Mouse (Mus musculus) heart, embryonic 15.5 days (tissue): ENCODE measurements around the gene Msx2. TPM values are rescaled to one million over a fixed set of nuclear protein-coding genes. Genes with fewer than 3 reads are reported as not detected.

Source experiments
- ATAC-seq: fragments of 200-750 bp; cut with Nextera tagmentation; replicated peaks from 2 replicates; pipeline ENCODE4 v1.8.0; 2017; ENCODE audit warnings: low read depth, moderate TSS enrichment; ENCODE audit not compliant: insufficient number of reproducible peaks, insufficient read depth, low FRiP score
- H3K27ac ChIP-seq: fragments of 300-500 bp; sonication (generic); 2 replicates; pipeline ENCODE4 v1.5.1; 2015; ENCODE audit warnings: mild to moderate bottlenecking, inconsistent platforms
- H3K27me3 ChIP-seq: fragments of 300-500 bp; sonication (generic); 2 replicates; pipeline ENCODE4 v1.6.1; 2015; ENCODE audit warnings: inconsistent platforms
- H3K36me3 ChIP-seq: fragments of 300-500 bp; sonication (generic); 2 replicates; pipeline ENCODE4 v1.6.1; 2015; ENCODE audit warnings: mild to moderate bottlenecking, inconsistent platforms
- H3K4me1 ChIP-seq: fragments of 300-500 bp; sonication (generic); replicated peaks from 2 replicates; pipeline ENCODE4 v1.6.1; 2015; ENCODE audit warnings: inconsistent platforms
- H3K4me2 ChIP-seq: fragments of 300-500 bp; sonication (generic); 2 replicates; pipeline ENCODE4 v1.6.1; 2015; ENCODE audit warnings: inconsistent platforms, mild to moderate bottlenecking, moderate library complexity
- H3K4me3 ChIP-seq: fragments of 300-500 bp; sonication (generic); 2 replicates; pipeline ENCODE4 v1.5.1; 2015; ENCODE audit warnings: mild to moderate bottlenecking, inconsistent platforms
- H3K9ac ChIP-seq: fragments of 300-500 bp; sonication (generic); 2 replicates; pipeline ENCODE4 v1.6.1; 2015; ENCODE audit warnings: mild to moderate bottlenecking, inconsistent platforms
- H3K9me3 ChIP-seq: fragments of 300-500 bp; sonication (generic); replicated peaks from 2 replicates; pipeline ENCODE4 v1.6.1; 2016; ENCODE audit warnings: inconsistent platforms
- WGBS: fragments of 180-500 bp; shearing (Covaris S2); methylation state at CpG from one replicate; pipeline ENCODE4 v1.1.7; 2015; ENCODE audit warnings: mixed read lengths; 5-methylcytosine and 5-hydroxymethylcytosine counted together
- polyA plus RNA-seq: library from polyadenylated mRNA; unstranded; fragments of >200 nt; fragmentation: Nextera tagmentation; extraction: Ambion mirVana; gene quantifications from 2 replicates; pipeline ENCODE4 v1.2.1, GENCODE M21; 2015

The Msx2 gene
- polyA plus RNA-seq: 2.4 TPM in 2 replicates

DNA sequence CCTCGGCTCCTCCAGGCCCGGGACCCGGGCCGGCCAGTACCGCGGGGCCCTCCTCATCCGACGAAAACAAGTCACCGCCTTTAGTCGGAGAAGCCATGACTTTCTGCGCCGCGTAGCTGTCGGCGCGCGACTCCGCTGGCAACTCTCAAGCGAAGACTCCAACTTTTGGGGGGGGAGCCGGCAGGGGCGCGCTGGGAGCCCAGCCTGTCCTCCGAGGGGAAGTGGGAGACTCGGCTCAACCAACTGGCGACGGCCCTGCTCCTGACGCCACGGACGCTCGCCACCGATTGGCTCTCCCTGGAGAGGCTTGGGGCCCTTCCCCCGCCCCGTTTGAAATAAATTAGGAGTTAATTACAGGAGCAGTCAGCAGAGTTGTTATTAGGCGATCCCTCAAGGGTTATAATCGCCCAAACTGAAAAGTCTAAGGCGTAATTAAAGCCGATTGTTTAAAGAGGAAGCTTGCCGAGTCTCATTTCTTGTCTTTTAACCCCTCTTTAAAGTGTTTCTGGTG lies at the start of gene Msx2:
Gene Msx2 (minus strand): TSS at position 461 of the 511 bp plus-strand sequence.
- under 1% methylated on average over 38 of the region's 38 CpGs for WGBS
- Histone ChIP-seq H3K27ac (peak within 1 kb of the TSS; percentile 51), H3K9me3 (no peaks in the 10 kb centered on the region), H3K9ac (peak within 1 kb of the TSS; percentile 55), H3K4me2 (peak within 1 kb of the TSS; percentile 87), H3K4me3 (peak within 1 kb of the TSS; percentile 59), H3K4me1 (peaks cover 23% of the 10 kb centered on the region), H3K27me3 (peaks cover 90% of the 10 kb centered on the region), H3K36me3 (no peaks in the 10 kb centered on the region)
- ATAC-seq: peak; percentile 89

DNA sequence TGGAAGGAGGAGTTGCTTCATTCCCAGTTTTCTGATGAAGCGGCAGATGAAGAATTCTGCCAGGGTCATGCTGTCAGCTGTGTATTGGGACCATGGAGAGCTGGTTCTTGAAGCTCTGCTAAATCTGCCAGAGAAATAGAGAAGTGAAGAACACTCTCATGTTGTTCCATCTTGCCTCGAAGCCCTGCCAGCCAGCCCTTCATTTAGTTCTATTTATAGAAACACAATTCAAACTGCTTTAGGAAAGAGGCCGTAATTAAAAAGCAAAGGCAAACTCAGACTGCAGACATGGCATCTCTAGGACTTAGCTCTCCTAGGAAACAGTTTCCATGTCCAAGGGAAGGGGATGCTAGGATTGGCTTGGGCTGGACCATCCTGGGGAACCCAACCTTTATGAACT lies 48.6 kb upstream of the Msx2 start:
- Histone ChIP-seq H3K9me3 (peaks cover under 1% of the 10 kb centered on the region; the same call in 1 of the 2 replicates), H3K27ac (no peak overlapping the region), H3K9ac (no peak overlapping the region), H3K4me3 (no peak overlapping the region), H3K27me3 (no peaks in the 10 kb centered on the region), H3K4me1 (peaks cover 11% of the 10 kb centered on the region), H3K36me3 (no peaks in the 10 kb centered on the region), H3K4me2 (no peak overlapping the region)
- no peak for ATAC-seq
- 44% methylated on average over 3 of the region's 3 CpGs for WGBS

DNA sequence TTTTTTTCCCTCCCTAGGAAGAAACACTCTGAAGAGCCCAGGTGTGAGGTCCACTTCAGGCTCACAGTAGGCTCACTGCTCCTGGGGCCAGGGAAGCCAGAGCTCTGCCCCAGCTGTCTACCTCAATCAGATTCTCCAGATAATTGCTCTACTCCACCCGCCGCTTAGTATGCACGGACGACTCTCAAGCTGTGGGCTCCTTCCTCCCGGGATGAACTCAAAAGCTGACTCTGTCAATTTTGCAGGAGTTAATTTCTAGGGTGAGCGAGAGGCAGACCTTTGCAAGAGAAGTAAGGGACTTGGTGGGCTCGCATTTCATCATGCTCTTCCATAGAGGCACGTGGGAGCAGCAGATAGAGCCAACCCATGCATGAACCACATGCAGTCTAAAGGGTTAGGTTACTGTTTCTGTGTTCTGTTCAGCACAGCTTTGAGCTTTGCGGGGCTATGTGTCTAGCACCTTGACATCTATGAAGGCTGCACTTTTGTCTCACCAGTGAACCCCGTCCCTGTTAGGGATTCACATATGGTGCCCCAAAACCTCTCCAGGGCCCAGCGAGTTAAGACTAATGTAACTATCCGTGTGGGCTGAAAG lies 47.6 kb upstream of the Msx2 start:
- 70% methylated on average over 12 of the region's 12 CpGs for WGBS
- no peak overlapping the region for H3K9ac ChIP-seq
- H3K27ac ChIP-seq: no peak overlapping the region
- H3K4me2 ChIP-seq: no peak overlapping the region
- H3K36me3 ChIP-seq: no peaks in the 10 kb centered on the region
- no peak for ATAC-seq
- no peaks in the 10 kb centered on the region for H3K27me3 ChIP-seq
- H3K9me3 ChIP-seq: peaks cover 7% of the 10 kb centered on the region
- H3K4me1 ChIP-seq: peaks cover 11% of the 10 kb centered on the region
- no peak overlapping the region for H3K4me3 ChIP-seq

DNA sequence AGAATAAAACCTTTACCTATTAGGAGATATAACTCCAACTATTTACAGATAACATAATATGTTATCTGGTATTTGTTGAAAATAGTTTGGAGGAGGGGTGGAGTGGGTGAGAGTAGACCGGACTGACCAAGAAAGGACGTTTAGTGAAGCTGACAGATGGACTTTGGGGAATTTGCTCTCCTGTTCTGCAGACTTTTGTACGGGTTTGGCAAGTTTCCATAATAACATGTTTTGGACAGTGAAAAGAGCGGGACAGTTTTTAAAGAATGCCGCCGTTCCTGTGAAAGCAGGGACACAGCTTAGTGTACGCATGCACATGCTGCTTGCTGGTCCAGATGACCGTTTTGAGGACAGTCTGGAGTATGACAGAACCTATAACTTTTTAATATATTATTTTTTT lies 46.9 kb upstream of the Msx2 start:
- Histone ChIP-seq H3K36me3 (no peaks in the 10 kb centered on the region), H3K4me3 (no peak overlapping the region), H3K4me2 (no peak overlapping the region), H3K27me3 (no peaks in the 10 kb centered on the region), H3K27ac (no peak overlapping the region), H3K4me1 (peaks cover 11% of the 10 kb centered on the region), H3K9ac (no peak overlapping the region), H3K9me3 (peaks cover 7% of the 10 kb centered on the region)
- 60% methylated on average over 8 of the region's 8 CpGs for WGBS
- no peak for ATAC-seq

DNA sequence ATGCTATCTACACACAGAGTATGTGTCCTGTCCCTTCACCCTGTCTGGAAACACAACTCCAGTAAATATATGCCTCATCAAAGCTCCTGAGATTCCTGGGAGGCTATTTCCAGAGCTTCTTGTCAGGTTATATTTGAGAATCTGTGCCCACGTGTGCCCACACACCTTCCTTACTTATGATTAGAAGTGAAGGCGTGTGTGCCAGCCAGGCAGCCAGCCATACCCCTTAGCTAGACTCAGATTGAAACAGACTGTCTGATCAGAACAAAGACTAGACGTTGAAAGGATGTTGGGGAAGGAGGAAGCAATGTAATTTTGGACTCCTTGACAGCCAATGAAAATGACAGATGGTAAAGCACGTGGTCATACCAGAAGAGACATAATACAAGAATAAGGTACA lies 45.4 kb upstream of the Msx2 start:
- Histone ChIP-seq H3K36me3 (no peaks in the 10 kb centered on the region), H3K4me3 (no peak overlapping the region), H3K27me3 (no peaks in the 10 kb centered on the region), H3K4me2 (no peak overlapping the region), H3K27ac (no peak overlapping the region), H3K4me1 (peaks cover 9% of the 10 kb centered on the region), H3K9me3 (peaks cover 7% of the 10 kb centered on the region), H3K9ac (no peak overlapping the region)
- WGBS: 62% methylated on average over 4 of the region's 4 CpGs
- ATAC-seq: no peak

DNA sequence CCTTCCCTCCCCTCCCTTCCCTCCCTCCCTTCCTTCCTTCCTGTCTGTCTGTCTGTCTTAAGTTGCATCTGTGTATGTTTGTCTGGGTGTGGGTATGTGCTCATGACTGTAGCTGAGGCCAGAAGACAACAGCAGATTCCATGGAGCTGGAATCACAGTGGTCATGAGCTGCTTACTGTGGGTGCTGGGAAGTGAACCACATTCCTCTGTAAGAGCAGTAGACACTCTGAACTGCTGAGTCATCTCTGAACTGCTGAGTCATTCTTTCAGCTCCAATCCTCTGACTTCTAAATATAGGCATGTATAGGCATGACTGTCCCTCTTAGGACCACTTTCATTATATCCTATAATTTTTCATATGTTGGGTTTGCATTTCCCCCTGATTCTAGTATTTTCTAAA lies 41.7 kb upstream of the Msx2 start:
- Histone ChIP-seq H3K27me3 (no peaks in the 10 kb centered on the region), H3K4me3 (no peak overlapping the region), H3K4me2 (no peak overlapping the region), H3K9me3 (peaks cover 7% of the 10 kb centered on the region), H3K4me1 (no peaks in the 10 kb centered on the region), H3K9ac (no peak overlapping the region), H3K27ac (no peak overlapping the region), H3K36me3 (no peaks in the 10 kb centered on the region)
- no peak for ATAC-seq

DNA sequence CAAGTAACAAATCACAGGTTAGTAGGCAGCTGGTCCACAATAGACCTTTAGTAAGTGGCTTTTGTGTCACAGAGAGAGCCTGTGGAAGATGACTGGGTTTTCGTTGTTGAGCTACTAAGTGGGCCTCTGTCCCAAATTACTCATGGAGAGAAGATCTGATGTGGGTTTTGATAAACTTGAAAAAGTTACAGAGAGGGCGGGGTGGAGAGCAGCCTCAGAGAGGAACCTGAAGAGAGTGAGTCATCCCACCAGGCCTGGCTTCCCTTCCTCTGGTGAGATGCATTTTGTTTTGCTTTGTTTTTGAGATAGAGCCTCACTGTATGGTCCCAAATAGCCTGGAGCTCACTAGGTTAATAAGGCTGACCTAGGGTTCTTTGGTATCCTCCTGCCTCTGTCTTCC lies 38.5 kb upstream of the Msx2 start:
- Histone ChIP-seq H3K27ac (no peak overlapping the region), H3K9me3 (peaks cover 5% of the 10 kb centered on the region), H3K4me2 (no peak overlapping the region), H3K9ac (no peak overlapping the region), H3K36me3 (no peaks in the 10 kb centered on the region), H3K4me3 (no peak overlapping the region), H3K4me1 (no peaks in the 10 kb centered on the region), H3K27me3 (no peaks in the 10 kb centered on the region)
- ATAC-seq: no peak
- WGBS: 65% methylated on average over 2 of the region's 2 CpGs

DNA sequence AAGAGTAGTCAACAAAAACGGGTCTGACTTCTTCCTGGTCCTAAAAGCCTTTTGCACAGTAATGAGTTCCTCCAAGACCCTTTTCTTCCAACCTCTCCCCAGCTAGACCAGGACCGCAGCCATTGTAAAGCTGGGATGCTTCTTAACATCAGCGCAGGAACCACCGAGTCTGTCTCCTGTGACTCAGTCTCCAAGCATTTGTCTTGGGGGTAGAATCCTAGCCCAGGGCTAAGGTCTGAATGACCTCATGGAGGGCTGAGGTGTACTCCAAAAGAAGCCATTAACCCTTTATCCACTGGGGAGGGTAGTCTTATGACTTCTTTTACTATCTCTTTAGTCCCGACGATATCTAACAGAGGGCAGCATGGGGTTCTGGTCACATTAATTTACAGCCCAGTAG lies 29.5 kb upstream of the Msx2 start:
- H3K9me3 ChIP-seq: no peaks in the 10 kb centered on the region
- H3K27ac ChIP-seq: no peak overlapping the region
- H3K4me3 ChIP-seq: no peak overlapping the region
- no peaks in the 10 kb centered on the region for H3K36me3 ChIP-seq
- H3K4me2 ChIP-seq: no peak overlapping the region
- 46% methylated on average over 6 of the region's 6 CpGs for WGBS
- peaks cover 8% of the 10 kb centered on the region; the same call in 1 of the 2 replicates for H3K27me3 ChIP-seq
- peaks cover 9% of the 10 kb centered on the region for H3K4me1 ChIP-seq
- ATAC-seq: no peak
- H3K9ac ChIP-seq: no peak overlapping the region

DNA sequence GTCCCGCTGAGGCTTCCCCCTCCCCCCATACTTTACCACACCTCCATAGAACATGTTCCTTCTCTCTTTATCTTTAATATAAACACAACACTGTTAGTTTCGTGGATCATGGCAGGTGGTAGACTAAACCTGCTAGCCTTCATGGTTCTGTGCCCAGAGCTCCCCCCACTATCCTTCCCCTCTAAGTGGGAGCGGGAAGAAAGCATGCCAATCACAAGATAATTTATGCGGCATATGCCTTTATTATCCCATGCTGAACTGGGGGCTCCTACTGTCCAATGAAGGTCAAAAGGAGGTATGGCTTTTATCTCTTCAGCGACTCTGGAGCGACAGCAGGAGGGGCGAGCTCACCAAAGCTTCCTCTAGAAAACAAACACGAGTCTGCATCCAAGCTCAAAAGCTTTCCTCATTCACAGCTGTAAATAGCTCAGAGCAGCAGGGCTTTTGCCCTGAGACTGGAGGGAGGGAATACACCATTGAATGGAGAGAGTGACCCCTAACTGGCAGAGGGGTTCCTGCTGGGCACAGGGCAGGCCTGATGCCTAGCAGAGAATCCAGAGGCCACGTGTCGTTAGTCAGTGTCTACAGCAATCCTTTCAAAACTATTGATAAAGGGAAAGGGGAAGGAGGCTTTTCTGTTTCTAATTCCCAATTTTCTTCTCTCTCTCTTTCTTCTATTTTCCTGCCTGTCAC lies 28.8 kb upstream of the Msx2 start:
- no peak for ATAC-seq
- 18% methylated on average over 10 of the region's 10 CpGs for WGBS
- H3K27me3 ChIP-seq: peaks cover 8% of the 10 kb centered on the region; the same call in 1 of the 2 replicates

DNA sequence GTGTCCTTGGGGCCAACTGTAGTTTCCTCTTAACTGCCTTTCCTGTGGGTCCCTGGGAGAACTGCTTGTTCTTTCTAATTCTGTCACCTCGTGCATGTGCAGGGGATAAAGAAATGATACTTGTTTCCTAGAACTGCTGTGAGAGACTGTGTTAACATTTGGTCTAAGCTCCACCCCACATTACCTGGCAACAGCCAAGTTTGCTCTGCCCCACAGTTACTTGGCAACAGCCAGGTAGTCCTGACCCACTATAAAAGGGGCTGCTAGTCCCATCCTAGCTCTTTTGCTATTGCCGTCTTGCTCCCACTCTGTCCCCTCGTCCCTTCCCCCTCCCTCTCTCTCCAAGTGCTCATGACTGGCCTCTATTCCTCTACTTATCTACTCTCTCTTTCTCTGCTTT lies 28.2 kb upstream of the Msx2 start:
- Histone ChIP-seq H3K36me3 (no peaks in the 10 kb centered on the region), H3K4me3 (no peak overlapping the region), H3K27ac (no peak overlapping the region), H3K4me1 (peaks cover 9% of the 10 kb centered on the region), H3K9ac (no peak overlapping the region), H3K4me2 (no peak overlapping the region), H3K27me3 (peaks cover 8% of the 10 kb centered on the region; the same call in 1 of the 2 replicates), H3K9me3 (no peaks in the 10 kb centered on the region)
- WGBS: 43% methylated on average over 3 of the region's 3 CpGs
- no peak for ATAC-seq

More for the DNA sequence above, 28.8 kb upstream of the Msx2 start:
- Histone ChIP-seq H3K27ac (no peak overlapping the region), H3K9ac (no peak overlapping the region), H3K4me2 (peak overlapping the region; percentile 23), H3K36me3 (no peaks in the 10 kb centered on the region), H3K4me3 (no peak overlapping the region), H3K4me1 (peaks cover 9% of the 10 kb centered on the region), H3K9me3 (no peaks in the 10 kb centered on the region)

DNA sequence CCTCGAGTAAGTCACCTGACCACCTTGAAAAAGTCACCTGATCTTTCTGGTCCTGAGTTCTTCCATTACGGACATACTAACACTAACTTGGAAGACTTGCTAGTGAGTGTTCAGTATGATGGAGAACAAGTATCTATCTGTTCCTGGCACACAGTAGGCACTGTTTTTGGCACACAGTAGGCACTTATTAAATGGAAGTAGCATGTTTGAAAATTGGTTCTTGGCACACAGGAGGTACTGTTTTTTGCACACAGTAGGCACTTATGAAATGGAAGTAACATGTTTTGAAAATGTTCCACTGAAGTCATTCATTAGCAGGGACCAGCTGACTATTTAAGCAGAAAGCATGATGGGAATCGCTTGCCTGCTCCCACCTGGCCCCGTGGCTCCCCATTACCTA lies 13.6 kb upstream of the Msx2 start:
- ATAC-seq: no peak
- no peaks in the 10 kb centered on the region for H3K9me3 ChIP-seq
- WGBS: 65% methylated on average over 4 of the region's 4 CpGs
- H3K27me3 ChIP-seq: peaks cover 9% of the 10 kb centered on the region; the same call in 1 of the 2 replicates
- H3K36me3 ChIP-seq: no peaks in the 10 kb centered on the region
- no peak overlapping the region for H3K4me2 ChIP-seq
- H3K9ac ChIP-seq: no peak overlapping the region
- 0 out of 2 replicates have a peak, but pooled peaks cover 2% of the 10 kb centered on the region for H3K4me1 ChIP-seq
- H3K4me3 ChIP-seq: no peak overlapping the region
- H3K27ac ChIP-seq: no peak overlapping the region
